Mouse (Mus musculus): Measurements from ENCODE around the gene Selenoo. TPM values are rescaled to one million over a fixed set of nuclear protein-coding genes. Genes with fewer than 3 reads are reported as not detected.

The Selenoo gene
- 28.7 TPM for polyA plus RNA-seq (2014; fragmentation: Illumina TruSeq; extraction: RNeasy Lipid Tissue Mini Kit (QIAGEN cat#74804); ENCODE audit: low read depth, low replicate concordance)

DNA sequence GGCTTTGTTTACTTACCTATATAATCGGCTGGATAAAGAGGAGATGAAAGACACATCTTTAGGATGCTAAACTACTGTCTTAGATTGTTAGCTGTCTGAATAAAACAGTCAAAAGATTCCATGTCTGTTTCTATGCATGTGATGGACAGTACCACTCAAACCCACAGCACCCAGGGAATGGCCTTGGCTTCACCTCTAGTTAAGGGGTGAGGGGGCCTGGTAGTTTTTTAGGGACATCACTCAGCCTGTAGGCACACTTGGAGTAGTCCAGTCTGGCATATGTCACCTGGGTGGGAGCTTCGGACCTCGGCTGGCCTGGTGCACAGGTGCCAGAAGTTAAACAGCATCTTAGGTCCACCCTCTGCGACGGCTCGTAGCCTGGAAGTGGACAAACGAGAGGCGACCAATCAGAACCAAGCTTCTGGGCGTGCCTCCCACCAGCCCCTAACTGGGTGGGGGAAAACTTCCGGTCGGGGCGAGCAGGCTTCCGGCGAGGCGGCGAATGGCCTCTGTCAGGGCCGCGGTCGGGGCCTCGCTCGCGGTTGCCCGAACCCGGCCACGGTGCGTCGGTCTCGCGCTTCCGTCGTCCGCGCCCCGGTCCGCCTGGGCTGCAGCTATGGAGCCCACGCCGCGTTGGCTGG, at the start of gene Selenoo:
Gene Selenoo, plus strand, starts transcription at position 478 of the 641 bp plus-strand sequence.

DNA sequence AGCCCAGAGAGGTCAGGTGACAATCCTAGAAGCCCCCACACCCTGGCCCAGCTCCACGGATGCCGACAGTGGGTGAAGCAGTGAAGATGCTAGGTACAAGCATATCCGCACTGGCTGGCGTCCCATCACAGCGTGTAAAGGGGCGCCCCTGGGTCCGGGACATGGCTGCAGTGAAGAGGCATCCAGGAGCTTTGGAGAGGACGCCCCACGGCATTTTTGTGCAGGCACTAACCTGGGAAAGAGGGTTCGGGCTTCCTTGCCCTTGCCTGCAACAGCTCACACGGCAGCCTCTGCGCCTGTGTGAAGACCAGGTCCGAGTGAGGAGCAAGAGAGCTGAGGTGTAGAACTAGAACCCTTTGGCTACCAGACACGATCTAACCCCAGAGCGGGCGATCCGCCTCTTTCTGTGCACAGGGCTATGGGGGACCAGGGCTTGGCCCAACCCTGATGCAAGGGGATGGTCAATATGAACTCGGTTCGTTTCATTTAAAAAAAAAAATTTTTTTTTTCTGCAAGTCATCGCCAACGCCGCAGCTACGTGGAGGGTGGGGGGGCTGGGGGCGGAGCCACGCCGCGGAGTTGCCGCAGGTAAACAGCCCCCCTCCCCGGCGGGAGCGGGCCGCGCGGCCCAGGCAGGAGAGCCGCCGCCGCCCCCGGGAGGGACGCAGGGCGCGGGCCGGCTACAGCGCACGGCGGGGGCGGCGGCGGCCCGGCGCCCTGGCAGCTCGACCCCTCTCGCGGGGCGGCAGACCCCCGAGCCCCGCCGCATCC, 29.5 kb upstream of the Selenoo start, which contains the start of gene Panx2:
Gene Panx2, plus strand, starts transcription at position 574 of the 771 bp plus-strand sequence.

DNA sequence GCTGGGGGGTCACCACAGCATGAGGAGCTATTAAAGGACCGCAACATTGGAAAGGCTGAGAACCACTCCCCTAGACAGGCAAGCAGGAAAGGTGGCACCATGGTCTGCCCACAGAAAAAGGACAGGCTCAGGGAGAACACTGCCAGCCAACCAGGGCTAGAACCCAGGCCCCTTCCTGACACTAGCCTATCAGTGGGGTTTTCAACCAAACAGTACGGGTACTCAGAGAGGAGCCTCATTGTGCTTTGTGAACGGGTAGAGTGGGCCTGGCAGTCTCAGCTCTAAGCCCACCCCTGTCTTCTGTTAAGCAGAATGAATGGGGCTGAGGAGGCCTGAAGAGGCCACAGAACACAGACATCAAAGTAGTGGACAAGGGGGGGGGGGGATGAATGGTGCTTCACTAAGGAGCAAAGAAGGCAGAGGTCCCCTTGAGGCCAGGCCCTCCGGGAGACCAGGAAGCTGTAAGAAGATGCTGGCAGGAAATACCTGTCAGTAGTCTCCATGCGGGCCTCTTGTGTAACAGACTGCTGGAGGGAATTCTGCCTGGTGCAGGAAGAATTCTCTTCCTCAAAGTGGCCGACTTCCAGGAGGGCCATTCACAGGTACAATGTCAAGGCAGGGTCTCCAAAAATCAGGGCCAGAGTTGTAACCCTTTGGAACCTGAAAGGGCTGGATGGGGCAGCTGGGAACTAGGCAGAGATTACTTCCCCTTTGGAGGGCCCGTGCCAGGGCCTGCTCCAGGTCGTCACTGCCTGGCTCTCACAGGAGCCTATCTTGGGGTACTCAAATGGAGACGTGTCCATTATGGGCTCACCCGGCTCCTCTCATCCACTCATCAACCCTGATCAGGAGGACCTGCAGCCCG, 14.0 kb upstream of the Selenoo start, which contains the start of gene Trabd:
Gene Trabd, plus strand, starts transcription at position 512 of the 865 bp plus-strand sequence.

DNA sequence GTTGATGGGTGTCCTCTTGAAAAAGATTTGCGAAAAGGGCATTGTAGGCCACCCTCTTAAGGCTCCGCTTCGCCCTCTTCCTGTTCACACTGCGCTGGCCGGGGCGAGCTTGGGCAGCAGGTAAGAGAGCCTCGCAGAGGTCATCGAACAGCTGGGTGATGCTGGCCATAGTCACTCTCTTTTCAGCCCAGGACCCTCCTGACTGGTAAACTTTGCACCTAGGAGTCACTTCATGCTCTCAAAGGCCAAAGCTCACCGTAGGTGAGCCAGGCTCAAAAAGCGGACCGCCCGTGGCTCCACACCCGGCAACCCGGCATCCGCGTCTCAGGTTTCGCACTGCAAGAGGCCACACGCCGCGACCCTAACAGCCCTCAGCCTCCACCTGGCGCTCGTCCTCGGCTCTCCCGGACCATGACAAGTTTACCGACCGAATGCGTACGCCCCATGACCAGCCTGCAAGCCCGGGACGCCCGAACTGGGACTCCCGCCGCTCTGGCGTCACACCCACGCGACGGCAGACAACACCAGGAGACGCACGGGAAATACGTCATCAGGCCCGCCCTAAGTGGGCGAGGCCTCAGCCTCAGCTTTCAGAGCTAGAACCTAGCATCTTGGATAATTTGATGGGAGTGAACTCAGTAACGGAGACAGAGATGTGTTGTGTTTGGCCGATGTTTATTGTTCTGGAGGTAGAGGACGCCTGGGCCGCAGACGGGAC, 33.9 kb downstream of the Selenoo start, which contains the start of gene Tubgcp6:
Gene Tubgcp6, minus strand, starts transcription at position 464 of the 718 bp plus-strand sequence.

DNA sequence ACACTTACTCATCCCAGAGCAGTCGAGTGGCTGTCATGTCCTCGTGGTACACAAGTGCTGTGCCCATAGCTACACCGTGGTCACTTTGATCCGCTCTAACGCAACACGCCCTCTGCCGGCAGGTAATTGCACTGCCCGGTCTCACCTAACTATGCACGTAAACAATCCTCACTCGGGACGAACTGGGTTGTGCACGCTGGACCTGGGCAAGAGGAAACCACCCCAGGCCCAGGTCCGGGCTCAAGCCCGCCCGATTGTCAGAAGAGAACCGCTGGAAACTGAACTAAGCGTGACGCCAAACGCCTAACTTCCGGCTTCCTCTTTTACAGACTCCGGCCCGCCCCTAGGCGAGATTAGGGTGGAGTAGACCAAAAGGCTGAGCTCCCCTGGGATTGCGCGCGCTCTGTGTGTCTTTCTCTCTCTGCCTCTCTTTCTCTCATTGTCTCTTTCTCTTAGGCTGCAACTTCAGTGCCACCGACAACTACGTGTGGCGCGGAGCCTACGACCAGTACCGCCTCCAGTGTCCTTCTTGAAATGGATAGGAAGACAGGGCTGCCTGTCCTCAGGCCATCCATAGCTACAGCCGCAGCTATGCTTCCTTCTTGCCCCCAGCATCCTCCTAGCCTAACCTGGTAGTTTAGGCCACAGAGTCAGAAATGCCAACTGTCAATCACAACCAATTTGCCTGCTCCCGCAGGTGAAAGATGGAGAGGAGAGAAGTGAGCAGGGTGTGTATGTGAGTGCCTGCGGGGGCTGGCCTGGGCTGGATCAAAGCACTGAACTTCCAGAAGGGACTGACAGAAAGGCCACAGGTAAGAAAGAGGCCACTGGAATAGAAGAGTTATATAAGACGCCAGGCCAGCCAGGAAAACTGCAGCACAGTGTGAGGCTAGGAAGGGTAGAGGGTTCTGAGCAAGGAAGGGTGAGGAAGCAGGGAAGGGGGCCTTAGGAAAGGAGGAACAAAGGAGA, 39.8 kb downstream of the Selenoo start, which contains the start of gene Hdac10:
Gene Hdac10, minus strand, starts transcription at position 319 of the 969 bp plus-strand sequence.

DNA sequence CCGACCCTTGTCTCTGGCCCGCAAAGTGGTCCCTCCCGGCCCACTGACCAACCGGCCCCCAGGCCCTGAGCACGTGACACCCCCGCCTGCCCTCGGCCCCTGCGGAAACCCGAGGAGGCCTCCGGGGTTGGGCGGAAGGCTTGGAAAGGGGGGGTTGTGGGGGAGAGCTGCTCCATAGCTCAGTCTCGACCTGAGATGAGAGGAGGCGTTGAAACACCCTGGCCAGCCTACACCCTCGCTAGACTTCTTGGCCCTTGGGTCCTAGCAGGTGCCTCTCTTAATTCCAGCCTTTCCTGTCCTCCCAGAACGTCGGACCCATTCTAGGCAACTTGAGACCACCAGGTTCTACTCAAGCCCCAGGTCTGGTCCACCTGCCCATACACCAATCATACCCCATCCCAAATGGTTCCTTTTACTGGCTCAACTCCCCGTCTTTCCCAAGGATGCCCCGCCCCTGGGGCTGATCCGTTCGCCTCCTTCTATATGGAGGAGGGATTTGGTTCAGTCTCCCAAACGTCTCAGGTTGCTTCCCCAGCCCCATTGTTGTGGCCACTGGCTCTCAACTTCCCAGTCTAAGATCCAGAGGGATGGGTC, 51.9 kb downstream of the Selenoo start, which contains the start of gene Mapk12:
Gene Mapk12, minus strand, starts transcription at position 45 of the 594 bp plus-strand sequence.

DNA sequence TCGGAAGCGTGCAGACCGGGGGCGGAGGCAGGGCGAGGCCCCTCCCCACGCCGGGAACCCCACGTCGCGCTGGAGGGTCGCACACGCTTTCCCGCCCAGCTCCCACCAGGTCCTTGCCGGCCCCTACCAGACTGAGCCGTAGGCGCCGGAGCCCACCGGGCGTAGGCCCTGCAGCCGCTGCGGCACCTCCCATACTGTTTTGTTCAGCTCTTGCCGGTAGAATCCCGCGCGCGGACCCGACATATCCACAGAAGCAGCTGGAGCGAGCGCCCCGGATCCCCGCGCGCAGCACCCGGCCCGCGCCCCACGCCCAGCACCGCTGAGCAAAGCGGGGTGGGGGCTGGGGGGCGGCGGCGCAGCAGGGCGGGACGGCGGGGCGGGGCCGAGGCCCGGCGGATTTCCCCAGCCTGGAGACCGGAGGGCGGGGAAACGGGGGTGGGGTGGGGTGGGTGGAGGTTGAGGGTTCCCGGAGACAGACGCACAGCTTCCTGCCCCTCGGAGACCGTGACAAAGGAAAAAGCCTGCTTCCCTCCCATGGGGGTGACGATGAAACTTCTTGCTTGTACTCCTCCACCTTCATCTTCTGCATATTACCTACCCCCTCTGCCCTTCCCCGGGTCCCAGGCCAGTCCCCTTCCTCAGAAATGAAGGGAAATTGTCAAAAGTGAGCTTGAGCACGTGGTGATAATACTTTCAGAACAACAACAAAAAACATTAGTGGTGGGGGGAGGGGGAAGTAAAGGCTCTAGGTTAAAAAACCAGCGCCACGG, 60.6 kb downstream of the Selenoo start, which contains the start of gene Mapk11:
Gene Mapk11, minus strand, starts transcription at position 358 of the 770 bp plus-strand sequence.

Other genes with a start within 250 kb of the Selenoo start
- gene Pim3, start 226.9 kb upstream of the Selenoo start, polyA plus RNA-seq (2014; fragmentation: Illumina TruSeq; extraction: RNeasy Lipid Tissue Mini Kit (QIAGEN cat#74804); ENCODE audit: low read depth, low replicate concordance) = 52.9 TPM
- 2.4 TPM for gene Ttll8, start 134.7 kb upstream of the Selenoo start, polyA plus RNA-seq (2014; fragmentation: Illumina TruSeq; extraction: RNeasy Lipid Tissue Mini Kit (QIAGEN cat#74804); ENCODE audit: low read depth, low replicate concordance)
- gene Mlc1, start 110.1 kb upstream of the Selenoo start, polyA plus RNA-seq (2014; fragmentation: Illumina TruSeq; extraction: RNeasy Lipid Tissue Mini Kit (QIAGEN cat#74804); ENCODE audit: low read depth, low replicate concordance) = 1.3 TPM
- 0.81 TPM for gene Mov10l1, start 106.2 kb upstream of the Selenoo start, polyA plus RNA-seq (2014; fragmentation: Illumina TruSeq; extraction: RNeasy Lipid Tissue Mini Kit (QIAGEN cat#74804); ENCODE audit: low read depth, low replicate concordance)
- 2.1 TPM for gene Panx2, start 29.4 kb upstream of the Selenoo start, polyA plus RNA-seq (2014; fragmentation: Illumina TruSeq; extraction: RNeasy Lipid Tissue Mini Kit (QIAGEN cat#74804); ENCODE audit: low read depth, low replicate concordance)
- 71.4 TPM for gene Trabd, start 14.0 kb upstream of the Selenoo start, polyA plus RNA-seq (2014; fragmentation: Illumina TruSeq; extraction: RNeasy Lipid Tissue Mini Kit (QIAGEN cat#74804); ENCODE audit: low read depth, low replicate concordance)
- 39.9 TPM for gene Tubgcp6, start 34.0 kb downstream of the Selenoo start, polyA plus RNA-seq (2014; fragmentation: Illumina TruSeq; extraction: RNeasy Lipid Tissue Mini Kit (QIAGEN cat#74804); ENCODE audit: low read depth, low replicate concordance)
- gene Hdac10, start 39.6 kb downstream of the Selenoo start, polyA plus RNA-seq (2014; fragmentation: Illumina TruSeq; extraction: RNeasy Lipid Tissue Mini Kit (QIAGEN cat#74804); ENCODE audit: low read depth, low replicate concordance) = 14.5 TPM
- gene Mapk12, start 51.6 kb downstream of the Selenoo start, polyA plus RNA-seq (2014; fragmentation: Illumina TruSeq; extraction: RNeasy Lipid Tissue Mini Kit (QIAGEN cat#74804); ENCODE audit: low read depth, low replicate concordance) = 21.4 TPM
- 19.2 TPM for gene Mapk11, start 60.5 kb downstream of the Selenoo start, polyA plus RNA-seq (2014; fragmentation: Illumina TruSeq; extraction: RNeasy Lipid Tissue Mini Kit (QIAGEN cat#74804); ENCODE audit: low read depth, low replicate concordance)
- 86.5 TPM for gene Plxnb2, start 91.7 kb downstream of the Selenoo start, polyA plus RNA-seq (2014; fragmentation: Illumina TruSeq; extraction: RNeasy Lipid Tissue Mini Kit (QIAGEN cat#74804); ENCODE audit: low read depth, low replicate concordance)
- gene Dennd6b, start 107.4 kb downstream of the Selenoo start, polyA plus RNA-seq (2014; fragmentation: Illumina TruSeq; extraction: RNeasy Lipid Tissue Mini Kit (QIAGEN cat#74804); ENCODE audit: low read depth, low replicate concordance) = 9.0 TPM
- 28.3 TPM for gene Ppp6r2, start 122.5 kb downstream of the Selenoo start, polyA plus RNA-seq (2014; fragmentation: Illumina TruSeq; extraction: RNeasy Lipid Tissue Mini Kit (QIAGEN cat#74804); ENCODE audit: low read depth, low replicate concordance)
- gene Sbf1, start 226.2 kb downstream of the Selenoo start, polyA plus RNA-seq (2014; fragmentation: Illumina TruSeq; extraction: RNeasy Lipid Tissue Mini Kit (QIAGEN cat#74804); ENCODE audit: low read depth, low replicate concordance) = 51.1 TPM
- gene Adm2, start 233.6 kb downstream of the Selenoo start, polyA plus RNA-seq (2014; fragmentation: Illumina TruSeq; extraction: RNeasy Lipid Tissue Mini Kit (QIAGEN cat#74804); ENCODE audit: low read depth, low replicate concordance) = not detected
- gene Miox, start 245.3 kb downstream of the Selenoo start, polyA plus RNA-seq (2014; fragmentation: Illumina TruSeq; extraction: RNeasy Lipid Tissue Mini Kit (QIAGEN cat#74804); ENCODE audit: low read depth, low replicate concordance) = not detected